Mouse (Mus musculus) bone marrow, adult 2 months (tissue): ENCODE results near the gene Cox17.

Experiments
- CTCF ChIP-seq: fragments of 200-500 bp; IDR thresholded peaks from 2 replicates; pipeline ENCODE4 v1.5.1; 2011; ENCODE audit warnings: low read length, control low read depth; ENCODE audit not compliant: control insufficient read depth, insufficient read depth
- POLR2A ChIP-seq: fragments of 200-500 bp; IDR thresholded peaks from 2 replicates; pipeline ENCODE4 v1.6.1; 2011; ENCODE audit warnings: low read depth, mild to moderate bottlenecking, control low read depth, low read length, borderline replicate concordance; ENCODE audit not compliant: control insufficient read depth

GRCm38 (mm10) chr16:38369431-38369830, 22.6 kb downstream of the Cox17 start:
- TF ChIP-seq CTCF (no peak), POLR2A (no peak)
